Mouse (Mus musculus): ENCODE data around the gene Mknk1. TPM values are rescaled to one million over a fixed set of nuclear protein-coding genes. Genes with fewer than 3 reads are reported as not detected.

The Mknk1 gene
- total and polyA plus RNA-seq, 3 experiments, result 25.8 to 38.5 TPM; not detected in 1

DNA sequence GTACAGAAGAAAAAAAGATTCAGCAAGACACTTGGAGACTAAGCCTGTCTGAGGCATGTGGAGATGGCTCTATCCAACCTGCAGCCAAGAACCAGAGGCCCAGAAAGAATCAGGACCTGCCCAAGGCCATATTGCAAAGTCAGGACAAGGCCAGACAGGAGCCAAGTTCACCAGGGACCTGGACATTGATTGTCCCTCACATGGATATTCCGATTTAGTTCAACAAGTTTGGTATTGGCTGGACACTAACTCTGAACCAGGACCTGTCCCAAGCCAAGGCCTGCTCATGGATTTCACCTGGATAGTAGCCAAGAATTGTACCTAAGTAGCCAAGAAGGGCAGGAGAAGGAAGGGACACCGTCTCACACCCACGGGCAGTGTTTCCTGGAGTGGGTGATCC is 67.8 kb downstream of the Mknk1 start:
- Histone ChIP-seq H3K9ac (ENCODE audit: control insufficient read depth, low read depth, low read length, poor library complexity, severe bottlenecking) (no peak overlapping the region), H3K79me2 (ENCODE audit: control insufficient read depth, insufficient read depth, low read length, poor library complexity) (no peaks in the 10 kb centered on the region), H3K4me1 (ENCODE audit: control insufficient read depth in 1 of 2, insufficient read depth in 2 of 2, low read length in 2 of 2) (peaks cover 0 to 7% of the 10 kb centered on the region in 2 experiments; a peak in 1 of 4 replicates), H3K27ac (ENCODE audit: control insufficient read depth, low read depth, low read length) (no peak overlapping the region), H3K4me3 (ENCODE audit: control insufficient read depth in 1 of 2, insufficient read depth in 1 of 2, low read depth in 2 of 2, low read length in 2 of 2) (no peak overlapping the region), H3K27me3 (ENCODE audit: control insufficient read depth in 1 of 2, insufficient read depth in 2 of 2, low read length in 2 of 2) (no peaks in the 10 kb centered on the region; a peak in 1 of 4 replicates), H3K36me3 (ENCODE audit: control insufficient read depth in 1 of 2, insufficient read depth in 2 of 2, low read length in 2 of 2) (peaks cover 0 to 2% of the 10 kb centered on the region in 2 experiments; a peak in 1 of 4 replicates), H3K9me3 (replicated peaks; ENCODE audit: insufficient read depth, low read length) (no peaks in the 10 kb centered on the region)
- TF ChIP-seq ZNF384 (IDR thresholded peaks at IDR 0.05; ENCODE audit: low read depth, low read length), result no peak
- TF ChIP-seq EP300 (IDR thresholded peaks at IDR 0.05; ENCODE audit: low read depth in 1 of 2, low read length in 2 of 2), result no peak
- no peak for DNase-seq (ENCODE audit: low read depth, low spot score)

DNA sequence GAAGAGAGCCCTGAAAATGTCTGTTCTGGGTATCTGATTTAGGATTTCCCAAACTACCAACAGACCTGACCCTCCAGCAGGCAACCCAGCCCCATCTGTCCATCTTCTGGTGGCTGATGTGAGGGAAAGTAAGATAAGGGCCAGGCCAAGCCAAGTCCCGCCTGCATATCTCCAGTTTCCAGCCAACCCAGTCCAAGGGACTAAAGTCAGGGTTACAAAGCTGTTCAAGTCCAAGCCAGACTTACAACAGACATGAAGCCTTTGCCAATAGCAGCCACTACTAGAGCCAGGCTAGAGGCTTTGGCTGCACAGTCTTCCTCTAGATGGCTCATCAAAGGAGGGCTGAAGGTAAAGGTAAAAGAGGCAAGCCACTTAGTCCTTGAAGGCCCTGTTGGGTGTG is 69.0 kb downstream of the Mknk1 start:
- Histone ChIP-seq H3K4me3 (ENCODE audit: control insufficient read depth in 1 of 2, insufficient read depth in 1 of 2, low read depth in 2 of 2, low read length in 2 of 2) (no peak overlapping the region), H3K9me3 (replicated peaks; ENCODE audit: insufficient read depth, low read length) (no peaks in the 10 kb centered on the region), H3K27me3 (ENCODE audit: control insufficient read depth in 1 of 2, insufficient read depth in 2 of 2, low read length in 2 of 2) (no peaks in the 10 kb centered on the region; a peak in 1 of 4 replicates), H3K4me1 (ENCODE audit: control insufficient read depth in 1 of 2, insufficient read depth in 2 of 2, low read length in 2 of 2) (peaks cover 0 to 7% of the 10 kb centered on the region in 2 experiments; a peak in 1 of 4 replicates), H3K27ac (ENCODE audit: control insufficient read depth, low read depth, low read length) (no peak overlapping the region), H3K9ac (ENCODE audit: control insufficient read depth, low read depth, low read length, poor library complexity, severe bottlenecking) (no peak overlapping the region), H3K36me3 (ENCODE audit: control insufficient read depth in 1 of 2, insufficient read depth in 2 of 2, low read length in 2 of 2) (peaks cover 0 to 2% of the 10 kb centered on the region in 2 experiments; a peak in 1 of 4 replicates), H3K79me2 (ENCODE audit: control insufficient read depth, insufficient read depth, low read length, poor library complexity) (no peaks in the 10 kb centered on the region)
- TF ChIP-seq MAFK (IDR thresholded peaks at IDR 0.05; ENCODE audit: borderline replicate concordance, low read depth, low read length) (no peak), ZMIZ1 (IDR thresholded peaks at IDR 0.05; ENCODE audit: low read depth, low read length) (no peak), POLR2A (IDR thresholded peaks at IDR 0.05; ENCODE audit: control insufficient read depth in 1 of 2, insufficient read depth in 1 of 2, low read depth in 1 of 2, low read length in 2 of 2, poor library complexity in 1 of 2) (no peak), BHLHE40 (IDR thresholded peaks at IDR 0.05; ENCODE audit: borderline replicate concordance, low read depth, low read length) (no peak), KAT2A (conservative IDR thresholded peaks at IDR 0.05; ENCODE audit: low read depth, low read length) (no peak)
- peak; percentile 20 for DNase-seq (ENCODE audit: low read depth, low spot score)

DNA sequence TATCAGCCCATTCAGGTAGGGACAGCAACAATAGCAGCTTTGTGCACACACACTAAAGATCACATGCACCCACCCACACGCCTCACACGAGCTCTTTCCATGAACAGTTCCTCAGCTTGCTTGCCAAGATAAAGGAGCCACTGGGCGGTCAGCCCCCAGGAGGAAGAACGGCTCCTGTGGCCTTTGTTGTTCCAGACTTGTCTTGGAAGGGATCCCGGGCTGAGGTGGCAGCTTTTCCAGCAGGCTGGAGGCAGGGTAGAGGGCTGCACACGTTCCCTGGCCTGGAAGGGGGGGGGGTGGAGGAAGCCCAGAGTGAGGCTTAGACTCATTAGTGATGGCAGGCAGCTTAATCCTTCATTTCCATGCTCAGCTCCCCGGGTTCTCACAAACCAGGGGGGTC is 69.6 kb downstream of the Mknk1 start:
- TF ChIP-seq HCFC1 (IDR thresholded peaks at IDR 0.05; ENCODE audit: low read depth, low read length) (no peak), KAT2A (conservative IDR thresholded peaks at IDR 0.05; ENCODE audit: low read depth, low read length) (no peak), MAZ (IDR thresholded peaks at IDR 0.05; ENCODE audit: low read depth, low read length) (no peak), ZC3H11A (IDR thresholded peaks at IDR 0.05; ENCODE audit: low read depth, low read length) (no peak), POLR2A (IDR thresholded peaks at IDR 0.05; ENCODE audit: control insufficient read depth in 1 of 2, insufficient read depth in 1 of 2, low read depth in 1 of 2, low read length in 2 of 2, poor library complexity in 1 of 2) (no peak), ETS1 (IDR thresholded peaks at IDR 0.05; ENCODE audit: low read depth, low read length) (no peak), TCF12 (IDR thresholded peaks at IDR 0.05; ENCODE audit: low read depth, low read length) (no peak), BHLHE40 (IDR thresholded peaks at IDR 0.05; ENCODE audit: borderline replicate concordance, low read depth, low read length) (no peak), ZKSCAN1 (IDR thresholded peaks at IDR 0.05; ENCODE audit: low read depth, low read length) (no peak), TBP (IDR thresholded peaks at IDR 0.05; ENCODE audit: low read depth, low read length) (no peak), POLR2AphosphoS5 (IDR thresholded peaks at IDR 0.05; ENCODE audit: borderline replicate concordance, low read depth, low read length) (no peak)
- H3K27ac ChIP-seq (ENCODE audit: control insufficient read depth, low read depth, low read length), result no peak overlapping the region
- no peaks in the 10 kb centered on the region; a peak in 1 of 4 replicates for H3K27me3 ChIP-seq (ENCODE audit: control insufficient read depth in 1 of 2, insufficient read depth in 2 of 2, low read length in 2 of 2)
- no peak overlapping the region for H3K4me3 ChIP-seq (ENCODE audit: control insufficient read depth in 1 of 2, insufficient read depth in 1 of 2, low read depth in 2 of 2, low read length in 2 of 2)
- no peak for DNase-seq (ENCODE audit: low read depth, low spot score)
- peaks cover 0 to 2% of the 10 kb centered on the region in 2 experiments; a peak in 1 of 4 replicates for H3K36me3 ChIP-seq (ENCODE audit: control insufficient read depth in 1 of 2, insufficient read depth in 2 of 2, low read length in 2 of 2)
- no peaks in the 10 kb centered on the region for H3K79me2 ChIP-seq (ENCODE audit: control insufficient read depth, insufficient read depth, low read length, poor library complexity)
- no peaks in the 10 kb centered on the region for H3K9me3 ChIP-seq (replicated peaks; ENCODE audit: insufficient read depth, low read length)
- peaks cover 0 to 7% of the 10 kb centered on the region in 2 experiments; a peak in 1 of 4 replicates for H3K4me1 ChIP-seq (ENCODE audit: control insufficient read depth in 1 of 2, insufficient read depth in 2 of 2, low read length in 2 of 2)
- no peak overlapping the region for H3K9ac ChIP-seq (ENCODE audit: control insufficient read depth, low read depth, low read length, poor library complexity, severe bottlenecking)

Measured in MEL (cell line).